Mouse (Mus musculus): ENCODE measurements at regions not wholly inside any gene's neighbourhood (a gene's known extent, or its start where the extent isn't known, plus 50 kb on each side); places are given as distances from the start of the nearest gene placed in this dataset.

DNA sequence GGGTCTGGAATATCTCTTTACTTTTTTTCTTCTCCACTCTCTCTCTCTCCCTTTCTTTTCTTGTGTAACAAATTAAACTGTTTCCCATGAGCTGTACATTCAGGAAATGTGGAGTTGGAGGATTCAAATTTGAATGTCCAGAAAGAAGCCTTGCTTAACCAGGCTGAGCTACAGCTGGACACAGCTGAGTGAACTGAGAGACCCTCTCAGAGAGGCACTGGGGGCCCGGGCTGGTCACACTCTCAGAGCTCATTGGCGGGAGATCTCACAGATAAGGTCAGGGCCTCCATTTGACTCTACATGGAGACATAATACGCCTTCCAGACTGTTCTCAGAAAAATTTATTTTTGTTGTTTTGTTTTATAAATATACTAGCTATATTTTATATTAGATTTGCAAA lies 49.9 kb upstream of the Frem1 start:
- Histone ChIP-seq H3K27ac (ENCODE audit: control insufficient read depth, low read depth, low read length) (no peak overlapping the region), H3K36me3 (ENCODE audit: control insufficient read depth in 1 of 2, insufficient read depth in 2 of 2, low read length in 2 of 2) (no peaks in the 10 kb centered on the region), H3K4me1 (ENCODE audit: control insufficient read depth in 1 of 2, insufficient read depth in 2 of 2, low read length in 2 of 2) (no peaks in the 10 kb centered on the region), H3K9ac (ENCODE audit: control insufficient read depth, low read depth, low read length, poor library complexity, severe bottlenecking) (no peak overlapping the region), H3K4me3 (ENCODE audit: control insufficient read depth in 1 of 2, insufficient read depth in 1 of 2, low read depth in 2 of 2, low read length in 2 of 2) (no peak overlapping the region), H3K79me2 (ENCODE audit: control insufficient read depth, insufficient read depth, low read length, poor library complexity) (no peaks in the 10 kb centered on the region), H3K9me3 (replicated peaks; ENCODE audit: insufficient read depth, low read length) (no peaks in the 10 kb centered on the region), H3K27me3 (ENCODE audit: control insufficient read depth in 1 of 2, insufficient read depth in 2 of 2, low read length in 2 of 2) (no peaks in the 10 kb centered on the region)
- DNase-seq (ENCODE audit: low read depth, low spot score) = no peak
- TF ChIP-seq RAD21 (IDR thresholded peaks at IDR 0.05; ENCODE audit: low read depth, low read length) (no peak), ZNF384 (IDR thresholded peaks at IDR 0.05; ENCODE audit: low read depth, low read length) (no peak), NRF1 (IDR thresholded peaks at IDR 0.05; ENCODE audit: insufficient read depth, low read depth, low read length, poor library complexity, severe bottlenecking) (no peak), CHD1 (IDR thresholded peaks at IDR 0.05; ENCODE audit: low read depth, low read length) (no peak), ZKSCAN1 (IDR thresholded peaks at IDR 0.05; ENCODE audit: low read depth, low read length) (no peak), ZC3H11A (IDR thresholded peaks at IDR 0.05; ENCODE audit: low read depth, low read length) (no peak), SIN3A (IDR thresholded peaks at IDR 0.05; ENCODE audit: low read length) (no peak), MYB (IDR thresholded peaks at IDR 0.05; ENCODE audit: low read depth, low read length) (no peak), KAT2A (conservative IDR thresholded peaks at IDR 0.05; ENCODE audit: low read depth, low read length) (no peak), NELFE (IDR thresholded peaks at IDR 0.05; ENCODE audit: low read depth, low read length) (no peak), MAFK (IDR thresholded peaks at IDR 0.05; ENCODE audit: borderline replicate concordance, low read depth, low read length) (no peak), SMC3 (IDR thresholded peaks at IDR 0.05; ENCODE audit: low read depth, low read length) (no peak), POLR2A (IDR thresholded peaks at IDR 0.05; ENCODE audit: control insufficient read depth in 1 of 2, insufficient read depth in 1 of 2, low read depth in 1 of 2, low read length in 2 of 2, poor library complexity in 1 of 2) (no peak), MAZ (IDR thresholded peaks at IDR 0.05; ENCODE audit: low read depth, low read length) (no peak), ETS1 (IDR thresholded peaks at IDR 0.05; ENCODE audit: low read depth, low read length) (no peak), UBTF (IDR thresholded peaks at IDR 0.05; ENCODE audit: borderline replicate concordance, insufficient read depth, low read depth, low read length) (no peak), TAL1 (IDR thresholded peaks at IDR 0.05; ENCODE audit: low read length) (no peak)

All from MEL (cell line).